Mouse (Mus musculus) neural tube, embryonic 14.5 days (tissue): ENCODE results near the gene Trim27. TPM values are rescaled to one million over a fixed set of nuclear protein-coding genes. Genes with fewer than 3 reads are reported as not detected.

Source experiments
- ATAC-seq: fragments of 200-750 bp; cut with Nextera tagmentation; 2 replicates; pipeline ENCODE4 v1.8.0; 2017; ENCODE audit warnings: low read depth, mild to moderate bottlenecking, moderate TSS enrichment, moderate library complexity
- H3K27ac ChIP-seq: fragments of 300-500 bp; sonication (generic); 2 replicates; pipeline ENCODE4 v1.5.1; 2014; ENCODE audit warnings: low read depth, mild to moderate bottlenecking, control low read depth, low read length, moderate library complexity, mixed read lengths
- H3K27me3 ChIP-seq: fragments of 300-500 bp; sonication (generic); 2 replicates; pipeline ENCODE4 v1.6.1; 2014; ENCODE audit warnings: low read length; ENCODE audit not compliant: control insufficient read depth, insufficient read depth
- H3K36me3 ChIP-seq: fragments of 300-500 bp; sonication (generic); 2 replicates; pipeline ENCODE4 v1.6.1; 2014; ENCODE audit warnings: low read length, mixed read lengths; ENCODE audit not compliant: control insufficient read depth, insufficient read depth
- H3K4me1 ChIP-seq: fragments of 300-500 bp; sonication (generic); 2 replicates; pipeline ENCODE4 v1.6.1; 2014; ENCODE audit warnings: low read length; ENCODE audit not compliant: control insufficient read depth, insufficient read depth
- H3K4me2 ChIP-seq: fragments of 300-500 bp; sonication (generic); 2 replicates; pipeline ENCODE4 v1.6.1; 2014; ENCODE audit warnings: mild to moderate bottlenecking, low read depth, low read length, control low read depth
- H3K4me3 ChIP-seq: fragments of 300-500 bp; sonication (generic); 2 replicates; pipeline ENCODE4 v1.5.1; 2014; ENCODE audit warnings: low read depth, low read length, control low read depth, mixed read lengths
- H3K9ac ChIP-seq: fragments of 300-500 bp; sonication (generic); replicated peaks from 2 replicates; pipeline ENCODE4 v1.6.1; 2014; ENCODE audit warnings: low read depth, mild to moderate bottlenecking, control low read depth, low read length, mixed read lengths
- H3K9me3 ChIP-seq: fragments of 300-500 bp; sonication (generic); 2 replicates; pipeline ENCODE4 v1.6.1; 2016; ENCODE audit warnings: low read length; ENCODE audit not compliant: control insufficient read depth
- WGBS: fragments of 180-500 bp; shearing (Covaris S2); extraction: QIAGEN DNeasy Blood & Tissue Kit; methylation state at CpG from one replicate; pipeline ENCODE4 v1.1.7; 2014; 5-methylcytosine and 5-hydroxymethylcytosine counted together
- polyA plus RNA-seq: library from polyadenylated mRNA; unstranded; fragments of >200 nt; fragmentation: Nextera tagmentation; extraction: Ambion mirVana; gene quantifications from 2 replicates; pipeline ENCODE4 v1.2.1, GENCODE M21; 2014

Gene Trim27
- polyA plus RNA-seq, 1 experiment from 2014 or later: 68.2 TPM

GRCm38 (mm10) chr13:21178364-21178763, 881 bp upstream of the Trim27 start:
- Histone ChIP-seq H3K4me2 (no peak overlapping the region), H3K27me3 (no peaks in the 10 kb centered on the region), H3K36me3 (peaks cover 4% of the 10 kb centered on the region; the same call in 1 of the 2 replicates), H3K9ac (no peak overlapping the region), H3K27ac (no peak overlapping the region), H3K4me3 (no peak overlapping the region), H3K4me1 (peaks cover 16% of the 10 kb centered on the region), H3K9me3 (no peaks in the 10 kb centered on the region)
- ATAC-seq: no peak
- 87% methylated on average over 5 of the region's 5 CpGs for WGBS

GRCm38 (mm10) chr13:21179724-21180550, 692 bp downstream of the Trim27 start:
- peak overlapping the region; percentile 92 for H3K27ac ChIP-seq
- H3K27me3 ChIP-seq: no peaks in the 10 kb centered on the region
- H3K36me3 ChIP-seq: peaks cover 16% of the 10 kb centered on the region
- peaks cover 16% of the 10 kb centered on the region for H3K4me1 ChIP-seq
- no peaks in the 10 kb centered on the region for H3K9me3 ChIP-seq
- H3K4me3 ChIP-seq: peak overlapping the region; percentile 99
- peak overlapping the region; percentile 84 for H3K4me2 ChIP-seq
- peak; percentile 97 for ATAC-seq
- H3K9ac ChIP-seq: peak overlapping the region; percentile 78
- WGBS: under 1% methylated on average over 76 of the region's 80 CpGs

- H3K4me2 ChIP-seq: peak overlapping the region; percentile 84
- under 1% methylated on average over 65 of the region's 71 CpGs for WGBS
- peak; percentile 63 for ATAC-seq
Measured at GRCm38 (mm10) chr13:21180551-21181530, 1.6 kb downstream of the Trim27 start.

GRCm38 (mm10) chr13:21181996-21182395, 2.8 kb downstream of the Trim27 start:
- Histone ChIP-seq H3K9me3 (no peaks in the 10 kb centered on the region), H3K27ac (no peak overlapping the region), H3K9ac (no peak overlapping the region), H3K4me2 (peak overlapping the region; percentile 84), H3K4me1 (peaks cover 16% of the 10 kb centered on the region), H3K4me3 (peak overlapping the region; percentile 99; the same call in 1 of the 2 replicates), H3K27me3 (no peaks in the 10 kb centered on the region), H3K36me3 (peaks cover 16% of the 10 kb centered on the region)
- no peak for ATAC-seq
- WGBS: 70% methylated on average over 7 of the region's 7 CpGs

More at GRCm38 (mm10) chr13:21180551-21181530, 1.6 kb downstream of the Trim27 start:
- H3K4me3 ChIP-seq: peak overlapping the region; percentile 99
- peaks cover 16% of the 10 kb centered on the region for H3K36me3 ChIP-seq
- H3K27me3 ChIP-seq: no peaks in the 10 kb centered on the region
- H3K9me3 ChIP-seq: no peaks in the 10 kb centered on the region
- peaks cover 16% of the 10 kb centered on the region for H3K4me1 ChIP-seq
- H3K27ac ChIP-seq: peak overlapping the region; percentile 92
- H3K9ac ChIP-seq: peak overlapping the region; percentile 78

GRCm38 (mm10) chr13:21183066-21183465, 3.8 kb downstream of the Trim27 start:
- no peak overlapping the region for H3K27ac ChIP-seq
- 94% methylated on average over 6 of the region's 6 CpGs for WGBS
- H3K4me2 ChIP-seq: no peak overlapping the region
- no peak overlapping the region for H3K4me3 ChIP-seq
- peaks cover 16% of the 10 kb centered on the region for H3K4me1 ChIP-seq
- H3K36me3 ChIP-seq: peaks cover 26% of the 10 kb centered on the region
- H3K9me3 ChIP-seq: no peaks in the 10 kb centered on the region
- no peak for ATAC-seq
- H3K9ac ChIP-seq: no peak overlapping the region
- H3K27me3 ChIP-seq: no peaks in the 10 kb centered on the region

- Histone ChIP-seq H3K27ac (no peak overlapping the region), H3K4me1 (peaks cover 16% of the 10 kb centered on the region), H3K4me2 (no peak overlapping the region), H3K36me3 (peaks cover 32% of the 10 kb centered on the region), H3K4me3 (no peak overlapping the region), H3K9me3 (no peaks in the 10 kb centered on the region), H3K27me3 (no peaks in the 10 kb centered on the region), H3K9ac (no peak overlapping the region)
- ATAC-seq: no peak
- WGBS: 96% methylated on average over 7 of the region's 7 CpGs
Measured at GRCm38 (mm10) chr13:21183661-21184060, 4.4 kb downstream of the Trim27 start.

GRCm38 (mm10) chr13:21185521-21185920, 6.3 kb downstream of the Trim27 start:
- no peaks in the 10 kb centered on the region for H3K9me3 ChIP-seq
- H3K36me3 ChIP-seq: peaks cover 43% of the 10 kb centered on the region
- peaks cover 16% of the 10 kb centered on the region for H3K4me1 ChIP-seq
- no peak overlapping the region for H3K4me2 ChIP-seq
- no peak overlapping the region for H3K9ac ChIP-seq
- no peaks in the 10 kb centered on the region for H3K27me3 ChIP-seq
- WGBS: 92% methylated on average over 4 of the region's 4 CpGs
- no peak overlapping the region for H3K4me3 ChIP-seq
- ATAC-seq: no peak
- H3K27ac ChIP-seq: no peak overlapping the region

GRCm38 (mm10) chr13:21195406-21196228, 16.4 kb downstream of the Trim27 start:
- H3K9ac ChIP-seq: no peak overlapping the region
- H3K9me3 ChIP-seq: no peaks in the 10 kb centered on the region
- H3K4me3 ChIP-seq: no peak overlapping the region
- no peaks in the 10 kb centered on the region for H3K27me3 ChIP-seq
- no peak overlapping the region for H3K4me2 ChIP-seq
- ATAC-seq: no peak
- 0 out of 2 replicates have a peak, but pooled peaks cover 2% of the 10 kb centered on the region for H3K4me1 ChIP-seq
- peaks cover 29% of the 10 kb centered on the region for H3K36me3 ChIP-seq
- 88% methylated on average over 10 of the region's 10 CpGs for WGBS
- H3K27ac ChIP-seq: no peak overlapping the region
